Mouse (Mus musculus): Measurements from ENCODE around the gene Map2k5. TPM values are rescaled to one million over a fixed set of nuclear protein-coding genes. Genes with fewer than 3 reads are reported as not detected.

Map2k5 gene
- total and polyA plus RNA-seq, 2 experiments from 2014 or later = 22.4 to 32.7 TPM

GRCm38 (mm10) chr9:63257739-63258138, 120.0 kb downstream of the Map2k5 start:
- Histone ChIP-seq H3K4me3 (ENCODE audit: low read depth, low read length) (no peak overlapping the region), H3K27me3 (ENCODE audit: insufficient read depth, low read length) (no peaks in the 10 kb centered on the region), H3K9me3 (ENCODE audit: low read length) (no peaks in the 10 kb centered on the region), H3K27ac (ENCODE audit: low read depth, low read length) (no peak overlapping the region), H3K9ac (replicated peaks; ENCODE audit: low read length, poor library complexity, severe bottlenecking) (no peak overlapping the region), H3K4me2 (ENCODE audit: low read depth, low read length, poor library complexity, severe bottlenecking) (no peak overlapping the region), H3K4me1 (ENCODE audit: insufficient read depth, low read length) (no peaks in the 10 kb centered on the region), H3K36me3 (ENCODE audit: insufficient read depth, low read length) (no peaks in the 10 kb centered on the region)
- DNase-seq (ENCODE audit: low spot score) (no peak), ATAC-seq (ENCODE audit: low FRiP score) (no peak)
- TF ChIP-seq CTCF (IDR thresholded peaks at IDR 0.05) = no peak
- 58% methylated on average over 4 of the region's 4 CpGs for WGBS

DNA sequence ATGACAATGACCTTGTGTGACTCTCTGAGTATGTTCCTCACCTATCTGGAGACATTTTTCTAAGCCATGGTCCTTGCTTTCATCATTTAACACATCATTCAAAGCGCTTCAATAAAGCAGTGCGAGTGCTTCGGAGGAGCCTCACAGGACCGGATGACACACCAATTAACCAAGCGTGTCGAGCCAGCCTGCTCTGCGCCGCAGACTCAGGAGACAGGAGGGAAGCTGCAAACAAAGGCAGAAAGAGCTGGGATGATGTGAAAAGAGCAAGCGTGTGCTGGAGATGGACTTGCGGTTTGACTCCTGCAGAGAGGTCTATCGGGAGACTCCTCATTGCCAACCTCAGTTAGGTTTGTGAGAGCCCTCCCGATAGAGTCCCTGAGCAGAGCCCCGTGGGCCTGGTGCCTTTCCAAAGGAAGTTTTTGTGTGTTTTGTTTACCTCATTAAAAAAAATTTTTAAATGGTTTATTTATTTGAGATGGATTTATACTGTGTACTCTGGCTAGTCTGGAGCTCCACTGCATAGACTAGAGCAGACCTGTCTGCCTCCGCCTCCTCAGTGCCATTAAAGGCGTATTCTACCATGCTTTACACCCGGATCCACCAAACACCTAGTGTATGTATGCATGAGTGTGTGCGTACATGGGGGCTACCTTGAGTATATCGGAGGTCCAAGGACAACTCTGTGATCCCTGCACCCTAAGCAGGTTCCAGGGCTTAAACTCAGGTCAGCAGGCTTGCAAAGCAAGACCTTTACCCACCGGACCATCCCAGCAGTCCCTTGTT, 126.7 kb downstream of the Map2k5 start:
- Histone ChIP-seq H3K27ac (ENCODE audit: low read depth, low read length) (no peak overlapping the region), H3K27me3 (ENCODE audit: insufficient read depth, low read length) (no peaks in the 10 kb centered on the region), H3K4me3 (ENCODE audit: low read depth, low read length) (no peak overlapping the region), H3K4me2 (ENCODE audit: low read depth, low read length, poor library complexity, severe bottlenecking) (no peak overlapping the region), H3K36me3 (ENCODE audit: insufficient read depth, low read length) (no peaks in the 10 kb centered on the region), H3K9ac (replicated peaks; ENCODE audit: low read length, poor library complexity, severe bottlenecking) (no peak overlapping the region), H3K4me1 (ENCODE audit: insufficient read depth, low read length) (no peaks in the 10 kb centered on the region), H3K9me3 (ENCODE audit: low read length) (no peaks in the 10 kb centered on the region)
- no peak for TF ChIP-seq CTCF (IDR thresholded peaks at IDR 0.05)
- 40% methylated on average over 19 of the region's 19 CpGs for WGBS
- DNase-seq (ENCODE audit: low spot score) = peak; percentile 67
- no peak for ATAC-seq (ENCODE audit: low FRiP score)

GRCm38 (mm10) chr9:63248095-63248787, 129.5 kb downstream of the Map2k5 start:
- ATAC-seq (ENCODE audit: low FRiP score) = no peak

DNA sequence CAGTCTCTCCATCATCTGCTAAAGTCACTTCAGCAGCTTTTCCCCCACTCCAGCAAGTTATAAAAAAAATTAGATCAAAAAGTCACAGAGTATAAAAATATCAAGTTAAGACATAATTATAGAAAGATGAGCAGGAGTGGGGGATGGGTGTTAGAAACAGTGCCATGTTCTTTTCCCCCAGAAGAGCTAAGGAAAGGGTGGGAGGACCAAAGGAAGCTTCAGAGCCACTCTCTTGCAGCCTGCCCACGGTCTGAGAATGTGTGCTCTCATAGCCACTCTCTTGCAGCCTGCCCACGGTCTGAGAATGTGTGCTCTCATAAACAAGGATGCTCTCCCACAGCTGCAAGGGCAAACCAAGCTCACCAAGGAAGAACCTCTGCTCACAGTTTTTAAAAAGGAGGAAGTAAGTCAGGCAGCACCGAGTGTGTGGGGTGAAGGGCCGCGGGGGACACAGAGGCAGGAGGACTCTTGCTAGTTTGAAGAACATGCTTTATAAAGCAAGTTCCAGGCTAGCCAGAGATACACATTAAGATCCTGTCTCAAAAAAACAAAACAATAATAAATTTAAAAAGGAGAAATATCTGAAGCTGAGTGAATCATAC, 131.0 kb downstream of the Map2k5 start:
- Histone ChIP-seq H3K9ac (replicated peaks; ENCODE audit: low read length, poor library complexity, severe bottlenecking) (no peak overlapping the region), H3K4me3 (ENCODE audit: low read depth, low read length) (no peak overlapping the region), H3K27ac (ENCODE audit: low read depth, low read length) (no peak overlapping the region), H3K9me3 (ENCODE audit: low read length) (no peaks in the 10 kb centered on the region), H3K4me2 (ENCODE audit: low read depth, low read length, poor library complexity, severe bottlenecking) (no peak overlapping the region), H3K4me1 (ENCODE audit: insufficient read depth, low read length) (no peaks in the 10 kb centered on the region), H3K36me3 (ENCODE audit: insufficient read depth, low read length) (0 out of 2 replicates have a peak, but pooled peaks cover 3% of the 10 kb centered on the region), H3K27me3 (ENCODE audit: insufficient read depth, low read length) (no peaks in the 10 kb centered on the region)
- TF ChIP-seq CTCF (IDR thresholded peaks at IDR 0.05) = no peak
- ATAC-seq (ENCODE audit: low FRiP score) (no peak), DNase-seq (ENCODE audit: low spot score) (no peak)
- WGBS = 69% methylated on average over 5 of the region's 5 CpGs

More at GRCm38 (mm10) chr9:63248095-63248787, 129.5 kb downstream of the Map2k5 start:
- no peaks in the 10 kb centered on the region for H3K27me3 ChIP-seq (ENCODE audit: insufficient read depth, low read length)
- H3K9ac ChIP-seq (replicated peaks; ENCODE audit: low read length, poor library complexity, severe bottlenecking) = no peak overlapping the region
- H3K9me3 ChIP-seq (ENCODE audit: low read length) = no peaks in the 10 kb centered on the region
- no peak for TF ChIP-seq CTCF (IDR thresholded peaks at IDR 0.05)
- no peak overlapping the region for H3K4me3 ChIP-seq (ENCODE audit: low read depth, low read length)
- H3K4me1 ChIP-seq (ENCODE audit: insufficient read depth, low read length) = no peaks in the 10 kb centered on the region
- no peak overlapping the region for H3K27ac ChIP-seq (ENCODE audit: low read depth, low read length)
- no peak for DNase-seq (ENCODE audit: low spot score)
- H3K4me2 ChIP-seq (ENCODE audit: low read depth, low read length, poor library complexity, severe bottlenecking) = no peak overlapping the region
- H3K36me3 ChIP-seq (ENCODE audit: insufficient read depth, low read length) = 0 out of 2 replicates have a peak, but pooled peaks cover 3% of the 10 kb centered on the region

DNA sequence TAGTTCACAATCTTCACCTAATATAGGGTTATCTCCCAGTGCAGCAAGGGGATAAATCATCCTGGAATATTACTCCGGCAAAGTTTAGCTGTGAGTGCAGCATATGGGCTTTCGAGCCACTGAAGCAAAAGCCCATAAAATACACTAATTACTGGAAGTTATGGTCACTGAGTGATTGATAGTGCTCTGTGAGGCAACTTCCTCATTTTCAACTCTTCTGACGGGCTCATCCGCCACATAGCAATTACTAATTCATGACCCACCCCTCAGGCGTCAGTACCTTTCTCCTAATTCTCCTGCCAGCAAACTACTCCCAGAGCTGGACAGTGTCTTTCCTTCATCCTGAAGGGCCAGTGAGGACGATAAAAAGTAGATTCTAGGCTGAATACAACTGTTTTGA, 135.7 kb downstream of the Map2k5 start:
- WGBS = 70% methylated on average over 6 of the region's 6 CpGs
- Histone ChIP-seq H3K4me2 (ENCODE audit: low read depth, low read length, poor library complexity, severe bottlenecking) (no peak overlapping the region), H3K36me3 (ENCODE audit: insufficient read depth, low read length) (0 out of 2 replicates have a peak, but pooled peaks cover 3% of the 10 kb centered on the region), H3K9ac (replicated peaks; ENCODE audit: low read length, poor library complexity, severe bottlenecking) (no peak overlapping the region), H3K9me3 (ENCODE audit: low read length) (no peaks in the 10 kb centered on the region), H3K27me3 (ENCODE audit: insufficient read depth, low read length) (no peaks in the 10 kb centered on the region), H3K4me1 (ENCODE audit: insufficient read depth, low read length) (no peaks in the 10 kb centered on the region), H3K4me3 (ENCODE audit: low read depth, low read length) (no peak overlapping the region), H3K27ac (ENCODE audit: low read depth, low read length) (no peak overlapping the region)
- no peak for DNase-seq (ENCODE audit: low spot score)
- ATAC-seq (ENCODE audit: low FRiP score) = no peak
- no peak for TF ChIP-seq CTCF (IDR thresholded peaks at IDR 0.05)

DNA sequence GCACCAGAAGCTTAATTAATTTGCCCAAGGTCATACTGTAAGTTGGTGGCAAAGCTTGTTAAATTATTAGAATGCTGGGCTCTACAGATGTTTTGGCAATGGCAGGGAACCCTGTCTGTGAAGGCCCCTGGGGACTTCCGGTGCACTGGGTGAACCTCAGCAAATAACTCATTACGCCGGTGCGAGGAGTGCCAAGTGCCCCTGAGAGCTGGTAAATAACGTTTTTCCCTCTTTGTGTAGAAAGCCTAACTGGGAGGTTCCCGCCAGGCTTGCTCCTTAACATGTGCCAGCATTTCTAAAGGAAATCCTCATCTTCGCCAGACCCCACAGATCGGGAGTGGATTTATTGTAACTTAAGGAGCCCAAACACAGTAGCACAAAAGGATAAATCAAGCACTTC, 136.5 kb downstream of the Map2k5 start:
- no peak overlapping the region for H3K9ac ChIP-seq (replicated peaks; ENCODE audit: low read length, poor library complexity, severe bottlenecking)
- WGBS = 44% methylated on average over 8 of the region's 8 CpGs
- no peak for ATAC-seq (ENCODE audit: low FRiP score)

More for the DNA sequence above, 136.5 kb downstream of the Map2k5 start:
- Histone ChIP-seq H3K27me3 (ENCODE audit: insufficient read depth, low read length) (no peaks in the 10 kb centered on the region), H3K4me3 (ENCODE audit: low read depth, low read length) (no peak overlapping the region), H3K27ac (ENCODE audit: low read depth, low read length) (no peak overlapping the region), H3K4me1 (ENCODE audit: insufficient read depth, low read length) (no peaks in the 10 kb centered on the region), H3K36me3 (ENCODE audit: insufficient read depth, low read length) (0 out of 2 replicates have a peak, but pooled peaks cover 3% of the 10 kb centered on the region), H3K4me2 (ENCODE audit: low read depth, low read length, poor library complexity, severe bottlenecking) (no peak overlapping the region), H3K9me3 (ENCODE audit: low read length) (no peaks in the 10 kb centered on the region)
- DNase-seq (ENCODE audit: low spot score) = peak; percentile 14
- TF ChIP-seq CTCF (IDR thresholded peaks at IDR 0.05) = no peak
